Mouse (Mus musculus) C2C12 (cell line): Measurements from ENCODE around the gene Ap1b1. TPM values are rescaled to one million over a fixed set of nuclear protein-coding genes. Genes with fewer than 3 reads are reported as not detected.

Experiments used
- H3K27me3 ChIP-seq: one replicate; pipeline ENCODE4 v1.6.1; 2011; ENCODE audit not compliant: control insufficient read depth, insufficient read depth, insufficient read length
- H3K36me3 ChIP-seq: one replicate; pipeline ENCODE4 v1.6.1; 2011; ENCODE audit not compliant: control insufficient read depth, insufficient read depth
- H3K4me3 ChIP-seq: one replicate; pipeline ENCODE4 v1.5.1; 2011; ENCODE audit warnings: mild to moderate bottlenecking, control low read depth; ENCODE audit not compliant: poor library complexity, insufficient read depth, severe bottlenecking
- H3K79me2 ChIP-seq: one replicate; pipeline ENCODE4 v1.6.1; 2011; ENCODE audit not compliant: control insufficient read depth, insufficient read depth
- H3K79me3 ChIP-seq: one replicate; pipeline ENCODE4 v1.6.1; 2011; ENCODE audit warnings: low read depth, control low read depth
- H3ac ChIP-seq: one replicate; pipeline ENCODE3; 2011; ENCODE audit warnings: low read depth; ENCODE audit not compliant: control insufficient read depth, insufficient read length
- CEBPB ChIP-seq: IDR thresholded peaks from one replicate; pipeline ENCODE4 v1.6.1; 2011; ENCODE audit warnings: low read depth, mild to moderate bottlenecking, control low read depth, moderate library complexity
- CTCF ChIP-seq: IDR thresholded peaks from one replicate; pipeline ENCODE4 v1.5.1; 2011; ENCODE audit not compliant: control insufficient read depth, insufficient read depth, insufficient read length
- FOSL1 ChIP-seq: IDR thresholded peaks from one replicate; pipeline ENCODE4 v1.8.0; 2011; ENCODE audit warnings: mild to moderate bottlenecking, low read length; ENCODE audit not compliant: poor library complexity, insufficient read depth, severe bottlenecking
- MAX ChIP-seq: IDR thresholded peaks from one replicate; pipeline ENCODE4 v1.6.1; 2011; ENCODE audit warnings: mild to moderate bottlenecking, control low read depth
- MYOD1 ChIP-seq: IDR thresholded peaks from one replicate; pipeline ENCODE4 v1.6.1; 2011; ENCODE audit warnings: low read depth; ENCODE audit not compliant: control insufficient read depth, insufficient read length
- MYOG ChIP-seq: IDR thresholded peaks from one replicate; pipeline ENCODE4 v1.6.1; 2011; ENCODE audit not compliant: control insufficient read depth, insufficient read length; ENCODE audit errors: extremely low read depth
- USF1 ChIP-seq: IDR thresholded peaks from one replicate; pipeline ENCODE4 v1.6.1; 2011; ENCODE audit warnings: low read depth, mild to moderate bottlenecking, control low read depth, moderate library complexity
- polyA plus RNA-seq: library from polyadenylated mRNA; unstranded; fragments of >200 nt; fragmentation: generic; extraction: Trizol; gene quantifications from one replicate; pipeline ENCODE4 v1.2.1, GENCODE M21; 2012; ENCODE audit warnings: missing spikeins

The Ap1b1 gene
- polyA plus RNA-seq, 1 experiment = 40.9 TPM

- H3K27me3 ChIP-seq = no peaks in the 10 kb centered on the region
- H3ac ChIP-seq = no peak overlapping the region
- TF ChIP-seq FOSL1 (no peak), MYOG (no peak), CTCF (no peak), CEBPB (no peak), USF1 (no peak), MYOD1 (no peak), MAX (no peak)
- H3K79me2 ChIP-seq = peaks cover 23% of the 10 kb centered on the region
- H3K79me3 ChIP-seq = peaks cover 10% of the 10 kb centered on the region
- no peak overlapping the region for H3K4me3 ChIP-seq
- H3K36me3 ChIP-seq = peaks cover 8% of the 10 kb centered on the region
Observed at GRCm38 (mm10) chr11:4989187-4989586, 2.6 kb downstream of the Ap1b1 start.

GRCm38 (mm10) chr11:4992471-4992870, 5.8 kb downstream of the Ap1b1 start:
- Histone ChIP-seq H3K27me3 (no peaks in the 10 kb centered on the region), H3K79me3 (peaks cover 8% of the 10 kb centered on the region), H3K36me3 (peaks cover 8% of the 10 kb centered on the region), H3K79me2 (peaks cover 24% of the 10 kb centered on the region), H3ac (no peak overlapping the region), H3K4me3 (no peak overlapping the region)
- TF ChIP-seq CTCF (no peak), CEBPB (no peak), FOSL1 (no peak), MAX (no peak), MYOG (no peak), MYOD1 (no peak), USF1 (no peak)

- Histone ChIP-seq H3K79me3 (peaks cover 4% of the 10 kb centered on the region), H3ac (no peak overlapping the region), H3K36me3 (peaks cover 8% of the 10 kb centered on the region), H3K27me3 (no peaks in the 10 kb centered on the region), H3K4me3 (no peak overlapping the region), H3K79me2 (peaks cover 13% of the 10 kb centered on the region)
- no peak for TF ChIP-seq CTCF
- TF ChIP-seq CEBPB = no peak
- TF ChIP-seq MYOD1 = no peak
- no peak for TF ChIP-seq FOSL1
- TF ChIP-seq MAX = no peak
Observed at GRCm38 (mm10) chr11:4995676-4996075, 9.1 kb downstream of the Ap1b1 start.

DNA sequence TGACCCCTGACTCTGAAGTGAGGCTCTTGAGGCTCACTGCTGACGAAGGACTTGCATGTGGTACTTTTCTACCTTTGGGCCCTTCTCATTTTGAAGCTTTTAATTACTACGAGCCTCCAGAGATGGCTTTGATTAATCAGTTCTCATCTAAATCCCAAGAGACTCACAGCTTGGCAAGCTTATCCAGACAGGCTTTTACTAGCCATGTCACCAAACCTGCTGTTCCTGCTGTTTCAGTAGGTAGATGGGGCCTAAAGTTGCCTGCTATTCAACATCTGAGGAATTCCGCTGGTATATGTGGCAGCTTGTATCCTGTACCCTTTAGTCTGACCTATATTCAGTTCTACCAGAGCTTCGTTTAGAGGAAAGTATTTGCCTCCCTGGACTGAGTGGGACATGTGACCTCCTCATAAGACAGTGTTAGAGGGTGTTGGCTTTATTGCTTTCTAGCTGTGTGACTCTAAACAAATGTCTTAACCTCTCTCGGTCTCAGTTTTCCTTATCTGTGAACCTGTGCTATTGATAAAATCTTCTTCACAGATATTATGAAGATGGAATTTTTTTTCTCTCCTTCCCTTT, 10.1 kb downstream of the Ap1b1 start:
- Histone ChIP-seq H3K79me3 (no peaks in the 10 kb centered on the region), H3K36me3 (peaks cover 6% of the 10 kb centered on the region), H3K27me3 (no peaks in the 10 kb centered on the region), H3K79me2 (peaks cover 13% of the 10 kb centered on the region), H3K4me3 (no peak overlapping the region), H3ac (no peak overlapping the region)
- TF ChIP-seq FOSL1 (no peak), MYOG (no peak), USF1 (no peak), MAX (no peak), CEBPB (no peak), CTCF (no peak), MYOD1 (no peak)

- no peak overlapping the region for H3ac ChIP-seq
- H3K79me2 ChIP-seq = peaks cover 7% of the 10 kb centered on the region
- no peaks in the 10 kb centered on the region for H3K27me3 ChIP-seq
- H3K4me3 ChIP-seq = no peak overlapping the region
- peaks cover 6% of the 10 kb centered on the region for H3K36me3 ChIP-seq
- H3K79me3 ChIP-seq = no peaks in the 10 kb centered on the region
- TF ChIP-seq MYOD1 (no peak), FOSL1 (no peak), MAX (no peak), MYOG (no peak), CEBPB (no peak)
Observed at GRCm38 (mm10) chr11:4998352-4998751, 11.7 kb downstream of the Ap1b1 start.

DNA sequence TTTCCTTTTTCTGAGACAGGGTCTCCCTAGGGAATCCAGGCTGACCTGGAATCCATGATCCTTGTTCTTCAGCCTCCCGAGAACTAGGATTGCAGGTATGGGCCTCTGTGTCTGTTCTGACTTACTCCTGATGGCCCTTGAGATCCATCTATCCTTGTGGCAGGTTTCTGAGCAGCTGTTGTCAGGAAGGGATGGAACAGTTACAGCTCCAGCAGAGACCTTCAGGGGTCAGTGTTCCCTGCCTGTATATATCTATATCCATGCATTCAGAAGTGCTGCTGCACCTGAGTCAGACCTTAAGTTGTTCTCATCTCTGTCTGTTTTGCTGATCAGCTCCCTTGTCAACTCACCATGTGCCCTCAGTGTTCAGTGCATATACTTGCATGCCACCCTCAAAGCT, 12.1 kb downstream of the Ap1b1 start:
- Histone ChIP-seq H3K36me3 (peaks cover 6% of the 10 kb centered on the region), H3K79me3 (no peaks in the 10 kb centered on the region), H3K27me3 (no peaks in the 10 kb centered on the region), H3ac (no peak overlapping the region), H3K4me3 (no peak overlapping the region), H3K79me2 (peaks cover 7% of the 10 kb centered on the region)
- TF ChIP-seq MYOG = no peak
- no peak for TF ChIP-seq MYOD1
- TF ChIP-seq USF1 = no peak
- no peak for TF ChIP-seq FOSL1
- no peak for TF ChIP-seq CTCF
- no peak for TF ChIP-seq MAX
- TF ChIP-seq CEBPB = no peak
